Mouse (Mus musculus) midbrain, embryonic 16.5 days (tissue): ENCODE measurements around the gene Olfr374. TPM values are rescaled to one million over a fixed set of nuclear protein-coding genes. Genes with fewer than 3 reads are reported as not detected.

ENCODE experiments used
- ATAC-seq: fragments of 200-750 bp; cut with Nextera tagmentation; 2 replicates; pipeline ENCODE4 v1.8.0; 2017; ENCODE audit warnings: moderate TSS enrichment
- H3K27ac ChIP-seq: fragments of 300-500 bp; sonication (generic); 2 replicates; pipeline ENCODE4 v1.5.1; 2014; ENCODE audit warnings: mild to moderate bottlenecking, low read length, mixed read lengths
- H3K27me3 ChIP-seq: fragments of 300-500 bp; sonication (generic); 2 replicates; pipeline ENCODE4 v1.6.1; 2014; ENCODE audit warnings: low read depth, low read length, mixed read lengths; ENCODE audit not compliant: control insufficient read depth, insufficient read depth
- H3K36me3 ChIP-seq: fragments of 300-500 bp; sonication (generic); 2 replicates; pipeline ENCODE4 v1.6.1; 2014; ENCODE audit warnings: mild to moderate bottlenecking, low read length, moderate library complexity, mixed read lengths; ENCODE audit not compliant: control insufficient read depth, insufficient read depth
- H3K4me1 ChIP-seq: fragments of 300-500 bp; sonication (generic); 2 replicates; pipeline ENCODE4 v1.6.1; 2014; ENCODE audit warnings: mild to moderate bottlenecking, low read length, mixed read lengths; ENCODE audit not compliant: control insufficient read depth, insufficient read depth
- H3K4me2 ChIP-seq: fragments of 300-500 bp; sonication (generic); 2 replicates; pipeline ENCODE4 v1.6.1; 2014; ENCODE audit warnings: mild to moderate bottlenecking, low read length, mixed read lengths
- H3K4me3 ChIP-seq: fragments of 300-500 bp; sonication (generic); 2 replicates; pipeline ENCODE4 v1.5.1; 2014; ENCODE audit warnings: low read depth, mild to moderate bottlenecking, low read length, moderate library complexity, mixed read lengths
- H3K9ac ChIP-seq: fragments of 300-500 bp; sonication (generic); 2 replicates; pipeline ENCODE4 v1.6.1; 2014; ENCODE audit warnings: low read depth, low read length, mixed read lengths
- H3K9me3 ChIP-seq: fragments of 300-500 bp; sonication (generic); replicated peaks from 2 replicates; pipeline ENCODE4 v1.6.1; 2014; ENCODE audit warnings: mild to moderate bottlenecking, low read length, mixed read lengths; ENCODE audit not compliant: control insufficient read depth, poor library complexity, severe bottlenecking
- WGBS: fragments of 180-500 bp; shearing (Covaris S2); extraction: QIAGEN DNeasy Blood & Tissue Kit; methylation state at CpG from one replicate; pipeline ENCODE4 v1.1.7; 2014; 5-methylcytosine and 5-hydroxymethylcytosine counted together
- polyA plus RNA-seq: library from polyadenylated mRNA; unstranded; fragments of >200 nt; fragmentation: Nextera tagmentation; extraction: Ambion mirVana; gene quantifications from 2 replicates; pipeline ENCODE4 v1.2.1, GENCODE M21; 2015

Gene Olfr374
- polyA plus RNA-seq, 1 experiment from 2014 or later: 0.04 TPM

DNA sequence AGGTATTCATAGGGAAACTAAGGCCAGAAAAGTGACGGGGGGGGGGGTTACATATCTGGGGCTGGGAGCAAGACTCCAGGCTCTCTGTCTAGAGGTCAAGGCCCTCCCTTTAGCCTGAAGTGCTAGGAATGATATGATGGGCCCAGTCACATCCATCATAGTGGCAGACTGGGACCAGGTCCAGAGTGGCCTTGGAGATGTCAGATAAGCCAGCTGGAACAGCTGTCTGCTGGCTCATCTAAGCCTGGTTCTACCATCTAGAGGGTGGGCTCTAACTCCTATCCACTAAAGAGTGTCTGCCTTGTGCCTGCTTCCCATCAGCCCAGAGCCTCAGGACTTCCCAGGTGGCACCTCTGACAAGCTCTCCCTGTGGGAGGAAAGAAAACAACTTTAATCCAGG, 26.1 kb downstream of the Olfr374 start:
- H3K9ac ChIP-seq: no peak overlapping the region
- no peaks in the 10 kb centered on the region for H3K9me3 ChIP-seq
- ATAC-seq: no peak
- 80% methylated on average over 1 of the region's 1 CpGs for WGBS
- H3K4me2 ChIP-seq: no peak overlapping the region
- no peak overlapping the region for H3K27ac ChIP-seq
- H3K4me1 ChIP-seq: peaks cover 15% of the 10 kb centered on the region
- H3K4me3 ChIP-seq: no peak overlapping the region
- no peaks in the 10 kb centered on the region for H3K36me3 ChIP-seq
- no peaks in the 10 kb centered on the region for H3K27me3 ChIP-seq

DNA sequence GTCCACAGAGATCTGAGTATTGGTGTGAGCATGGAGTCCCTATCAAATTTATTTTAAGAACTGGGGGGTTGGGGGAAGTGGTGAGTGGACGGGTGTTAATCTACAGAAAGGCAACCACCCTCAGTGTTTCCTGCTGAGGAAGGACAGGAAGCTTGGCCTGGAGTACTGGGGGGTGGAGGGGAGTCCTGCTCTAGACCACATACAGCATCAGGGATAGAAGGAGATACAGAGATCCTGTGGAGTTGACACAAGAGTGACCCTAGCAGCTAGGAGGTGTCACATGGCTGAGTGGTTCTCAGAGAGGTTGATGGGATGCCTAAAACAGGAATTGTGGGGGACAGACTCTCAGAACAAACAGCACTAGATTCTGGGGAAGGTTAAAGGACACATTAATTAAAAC, 26.7 kb downstream of the Olfr374 start:
- H3K9me3 ChIP-seq: no peaks in the 10 kb centered on the region
- no peaks in the 10 kb centered on the region for H3K27me3 ChIP-seq
- H3K36me3 ChIP-seq: no peaks in the 10 kb centered on the region
- H3K4me2 ChIP-seq: no peak overlapping the region
- 68% methylated on average over 1 of the region's 1 CpGs for WGBS
- H3K4me1 ChIP-seq: peaks cover 15% of the 10 kb centered on the region
- ATAC-seq: no peak
- H3K27ac ChIP-seq: no peak overlapping the region
- no peak overlapping the region for H3K9ac ChIP-seq
- no peak overlapping the region for H3K4me3 ChIP-seq

DNA sequence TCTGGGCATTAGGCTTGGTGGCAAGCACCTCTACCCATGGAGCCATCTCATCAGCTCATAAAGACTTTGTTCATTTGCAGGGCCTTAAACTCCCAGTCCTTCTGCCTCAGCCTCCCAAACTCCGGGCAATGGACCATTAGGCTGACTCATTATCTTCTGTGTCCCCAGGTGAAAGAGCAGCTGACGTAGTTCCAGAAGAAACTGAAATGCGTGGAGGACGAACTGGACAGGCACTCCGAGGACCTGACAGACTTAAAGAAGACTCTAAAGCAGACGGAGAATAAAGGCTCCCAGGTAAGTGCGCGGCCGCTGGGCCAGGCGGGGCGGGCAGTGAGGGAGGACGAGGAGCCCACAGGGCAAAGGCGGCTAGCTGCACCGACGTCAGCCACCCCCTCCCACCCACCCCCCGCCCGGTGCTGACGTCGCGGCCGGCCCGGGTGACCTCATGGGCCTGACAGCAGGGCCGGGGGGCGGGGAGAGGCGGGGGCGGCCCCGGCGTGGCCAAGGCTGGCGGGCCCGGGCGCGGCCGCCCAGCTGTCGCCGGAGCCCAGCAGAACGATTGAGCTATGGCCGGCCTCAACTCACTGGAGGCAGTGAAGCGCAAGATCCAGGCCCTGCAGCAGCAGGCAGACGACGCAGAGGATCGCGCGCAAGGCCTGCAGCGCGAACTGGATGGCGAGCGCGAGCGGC, 28.1 kb downstream of the Olfr374 start, which contains the start of gene Tpm4:
Gene Tpm4 (plus strand): TSS at position 220 of the 690 bp plus-strand sequence.
- Histone ChIP-seq H3K4me3 (peak within 1 kb of the TSS; percentile 82), H3K9ac (peak within 1 kb of the TSS; percentile 91), H3K9me3 (no peaks in the 10 kb centered on the region), H3K4me1 (peaks cover 15% of the 10 kb centered on the region), H3K4me2 (peak within 1 kb of the TSS; percentile 76), H3K27me3 (no peaks in the 10 kb centered on the region), H3K36me3 (0 out of 2 replicates have a peak, but pooled peaks cover 2% of the 10 kb centered on the region), H3K27ac (peak within 1 kb of the TSS; percentile 79)
- WGBS: under 1% methylated on average over 42 of the region's 49 CpGs
- ATAC-seq: peak; percentile 81

DNA sequence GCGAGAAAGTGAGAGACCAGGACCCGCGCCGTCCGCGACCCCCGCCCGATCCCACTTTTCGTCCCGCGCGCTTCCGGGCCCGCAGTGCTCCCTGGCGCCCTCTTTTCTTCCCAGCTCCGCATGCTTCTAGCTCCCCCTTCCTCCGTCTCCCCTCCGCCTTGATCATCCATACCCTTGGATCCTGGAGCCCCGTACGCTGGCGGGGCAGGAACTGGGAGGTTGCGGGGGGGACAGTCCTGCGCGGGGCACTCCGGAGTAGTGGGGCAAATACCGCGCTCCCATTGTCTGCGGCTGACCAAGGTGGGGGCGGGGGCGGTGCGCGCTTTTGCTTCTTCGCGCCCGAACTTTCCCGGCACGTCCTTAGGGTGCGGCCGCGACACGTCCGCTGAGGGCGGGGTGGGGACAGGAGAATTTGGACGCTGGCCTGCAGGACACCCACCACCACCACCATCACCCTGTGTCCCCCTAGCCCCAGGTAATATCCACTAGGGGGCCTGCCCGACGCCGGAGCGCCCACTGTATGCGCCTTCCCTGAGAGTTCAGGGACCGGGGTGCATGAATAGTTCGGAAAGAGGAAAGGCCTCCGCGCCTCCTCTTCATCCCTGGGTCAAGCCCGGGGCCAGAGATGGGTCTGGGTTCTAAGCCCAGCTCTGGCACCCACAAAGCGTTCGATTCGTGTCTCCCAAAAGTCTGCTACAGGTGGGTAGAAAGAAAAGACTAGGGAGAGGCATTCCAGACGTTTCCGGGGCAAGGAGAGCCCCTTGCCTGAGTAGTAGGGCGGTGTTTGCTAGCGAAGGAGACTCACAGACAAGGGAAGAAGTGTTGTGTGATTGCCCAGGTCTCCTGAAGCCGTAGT, 28.8 kb downstream of the Olfr374 start:
- under 1% methylated on average over 52 of the region's 62 CpGs for WGBS
- peak; percentile 77 for ATAC-seq

DNA sequence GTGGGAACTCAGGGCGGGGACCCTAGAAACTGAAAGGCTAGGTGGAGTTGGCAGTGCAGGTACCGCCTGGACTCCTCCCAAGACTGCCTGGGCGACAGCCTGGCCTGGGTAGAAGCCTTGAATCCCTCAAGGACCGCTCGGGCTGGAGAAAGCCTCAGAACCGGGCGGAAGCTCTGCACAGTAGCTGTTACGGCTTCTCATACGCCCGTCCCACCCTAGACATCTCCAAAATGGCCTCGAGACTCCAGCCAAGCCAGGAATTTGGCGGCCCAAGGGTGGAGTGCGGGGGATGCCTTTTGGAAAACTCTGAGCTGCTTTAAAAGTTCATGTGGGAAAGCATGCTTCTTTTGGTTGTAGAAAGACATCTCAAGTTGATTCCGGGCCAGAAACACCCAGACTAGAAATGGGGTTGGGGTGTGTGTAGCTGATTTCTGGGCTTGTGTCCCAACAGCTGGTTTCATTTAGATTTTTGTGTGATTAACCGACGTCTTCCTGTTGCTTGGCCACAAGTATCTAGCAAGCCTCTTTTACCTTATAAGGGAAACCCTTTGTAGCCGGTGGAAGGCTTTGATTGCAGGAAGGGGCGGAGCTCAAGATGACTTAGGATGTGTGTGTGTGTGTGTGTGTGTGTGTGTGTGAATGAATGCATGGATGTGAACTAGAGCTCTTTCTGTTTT, 29.6 kb downstream of the Olfr374 start:
- H3K27ac ChIP-seq: peak overlapping the region; percentile 79
- H3K9me3 ChIP-seq: no peaks in the 10 kb centered on the region
- H3K4me3 ChIP-seq: peak overlapping the region; percentile 82
- peak overlapping the region; percentile 76 for H3K4me2 ChIP-seq
- under 1% methylated on average over 18 of the region's 18 CpGs for WGBS
- H3K27me3 ChIP-seq: no peaks in the 10 kb centered on the region
- peaks cover 15% of the 10 kb centered on the region for H3K4me1 ChIP-seq
- peak; percentile 19; the same call in 1 of the 2 replicates for ATAC-seq
- H3K36me3 ChIP-seq: peaks cover 4% of the 10 kb centered on the region; the same call in 1 of the 2 replicates
- peak overlapping the region; percentile 91 for H3K9ac ChIP-seq

More for the DNA sequence above, 28.8 kb downstream of the Olfr374 start:
- 0 out of 2 replicates have a peak, but pooled peaks cover 2% of the 10 kb centered on the region for H3K36me3 ChIP-seq
- no peaks in the 10 kb centered on the region for H3K9me3 ChIP-seq
- peak overlapping the region; percentile 79 for H3K27ac ChIP-seq
- H3K4me3 ChIP-seq: peak overlapping the region; percentile 82
- H3K9ac ChIP-seq: peak overlapping the region; percentile 91
- H3K27me3 ChIP-seq: no peaks in the 10 kb centered on the region
- H3K4me1 ChIP-seq: peaks cover 15% of the 10 kb centered on the region
- H3K4me2 ChIP-seq: peak overlapping the region; percentile 76

DNA sequence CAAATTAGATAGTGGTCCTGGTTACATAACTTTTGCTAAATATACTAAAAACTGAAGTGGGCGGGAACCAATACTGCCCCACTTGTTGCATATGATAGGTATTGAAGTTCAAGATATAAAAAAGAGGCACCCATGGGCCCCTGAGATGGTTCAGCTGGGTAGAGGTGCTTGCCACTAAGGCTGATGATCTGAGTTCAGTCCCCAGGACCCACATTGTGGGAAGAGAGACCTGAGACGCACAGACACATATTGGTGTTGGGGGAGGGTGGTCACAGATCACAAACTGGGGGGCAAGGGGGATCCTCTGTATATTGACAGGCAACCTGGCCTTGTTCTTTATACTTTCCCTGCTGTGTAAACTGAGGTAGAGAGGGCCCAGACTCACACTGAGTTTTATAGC, 30.6 kb downstream of the Olfr374 start:
- 92% methylated on average over 2 of the region's 2 CpGs for WGBS
- no peaks in the 10 kb centered on the region for H3K27me3 ChIP-seq
- H3K9ac ChIP-seq: no peak overlapping the region
- peaks cover 15% of the 10 kb centered on the region for H3K4me1 ChIP-seq
- H3K36me3 ChIP-seq: peaks cover 7% of the 10 kb centered on the region; the same call in 1 of the 2 replicates
- ATAC-seq: no peak
- no peak overlapping the region for H3K4me2 ChIP-seq
- no peaks in the 10 kb centered on the region for H3K9me3 ChIP-seq
- H3K4me3 ChIP-seq: no peak overlapping the region
- no peak overlapping the region for H3K27ac ChIP-seq

DNA sequence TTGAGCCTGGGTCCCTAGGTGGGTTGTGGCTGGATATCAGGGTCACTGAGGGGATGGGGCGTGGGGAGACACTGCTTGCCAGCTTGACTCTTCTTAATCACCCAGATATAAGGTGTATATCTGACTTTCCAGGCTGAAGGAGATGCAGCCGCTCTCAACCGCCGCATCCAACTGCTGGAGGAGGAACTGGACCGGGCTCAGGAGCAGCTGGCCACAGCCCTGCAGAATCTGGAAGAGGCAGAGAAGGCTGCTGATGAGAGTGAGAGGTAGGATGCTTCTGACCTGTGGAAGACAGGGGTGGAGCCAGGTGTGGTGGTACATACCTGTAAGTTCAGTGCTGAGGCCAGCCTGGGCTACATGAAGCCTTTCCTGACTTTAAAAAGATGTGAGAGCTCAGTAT, 31.6 kb downstream of the Olfr374 start:
- Histone ChIP-seq H3K36me3 (peaks cover 7% of the 10 kb centered on the region; the same call in 1 of the 2 replicates), H3K4me1 (peaks cover 15% of the 10 kb centered on the region), H3K9me3 (no peaks in the 10 kb centered on the region), H3K4me3 (no peak overlapping the region), H3K9ac (no peak overlapping the region), H3K27me3 (no peaks in the 10 kb centered on the region), H3K27ac (no peak overlapping the region), H3K4me2 (no peak overlapping the region)
- no peak for ATAC-seq
- WGBS: 99% methylated on average over 5 of the region's 5 CpGs

DNA sequence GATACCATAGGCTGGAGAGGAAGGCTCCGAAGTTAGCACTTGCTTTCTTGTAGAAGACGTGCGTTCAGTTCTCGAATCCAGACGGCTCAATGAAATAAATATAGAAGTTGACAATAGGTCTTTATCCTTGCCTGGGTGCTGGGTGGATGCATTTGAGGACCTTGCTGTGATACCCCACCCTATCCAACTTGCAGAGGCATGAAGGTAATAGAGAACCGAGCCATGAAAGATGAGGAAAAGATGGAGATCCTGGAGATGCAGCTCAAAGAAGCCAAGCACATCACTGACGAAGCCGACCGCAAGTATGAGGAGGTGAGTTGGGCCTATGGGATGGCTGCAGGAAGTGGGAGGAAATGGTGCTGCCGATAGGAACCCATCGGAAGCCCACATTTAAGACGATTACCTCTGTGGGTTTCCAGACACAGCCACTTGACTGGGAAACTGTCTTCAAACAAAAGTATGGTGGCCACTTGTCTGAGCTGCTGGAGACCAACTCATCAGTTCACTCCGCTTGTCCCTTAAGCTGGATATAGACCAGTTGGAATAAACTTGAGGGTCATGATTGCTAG, 36.5 kb downstream of the Olfr374 start:
- H3K4me1 ChIP-seq: no peaks in the 10 kb centered on the region
- no peaks in the 10 kb centered on the region for H3K9me3 ChIP-seq
- no peaks in the 10 kb centered on the region for H3K27me3 ChIP-seq
- no peak overlapping the region for H3K4me3 ChIP-seq
- 96% methylated on average over 13 of the region's 13 CpGs for whole genome bisulfite sequencing
- ATAC-seq: no peak
- no peak overlapping the region for H3K4me2 ChIP-seq
- no peak overlapping the region for H3K9ac ChIP-seq
- H3K27ac ChIP-seq: no peak overlapping the region
- H3K36me3 ChIP-seq: peaks cover 21% of the 10 kb centered on the region
